Mouse (Mus musculus) myocyte (in vitro differentiated cells): ENCODE results near the gene Osmr. TPM values are rescaled to one million over a fixed set of nuclear protein-coding genes. Genes with fewer than 3 reads are reported as not detected.

ENCODE experiments used
- H3K27me3 ChIP-seq: one replicate; pipeline ENCODE4 v1.6.1; 2011; ENCODE audit not compliant: control insufficient read depth, insufficient read depth, insufficient read length
- H3K36me3 ChIP-seq: one replicate; pipeline ENCODE4 v1.6.1; 2011; ENCODE audit not compliant: control insufficient read depth, insufficient read depth
- H3K4me2 ChIP-seq: one replicate; pipeline ENCODE4 v1.6.1; 2011; ENCODE audit warnings: low read depth, control low read depth
- H3K4me3 ChIP-seq: one replicate; pipeline ENCODE4 v1.5.1; 2011; ENCODE audit warnings: mild to moderate bottlenecking, control low read depth, moderate library complexity
- H3K79me2 ChIP-seq: one replicate; pipeline ENCODE4 v1.6.1; 2011; ENCODE audit not compliant: control insufficient read depth, insufficient read depth
- H3ac ChIP-seq: one replicate; pipeline ENCODE4 v1.6.1; 2011; ENCODE audit not compliant: control insufficient read depth, insufficient read length
- CEBPB ChIP-seq: IDR thresholded peaks from 2 replicates; pipeline ENCODE4 v1.6.1; 2011; ENCODE audit warnings: mild to moderate bottlenecking, moderate library complexity; ENCODE audit not compliant: poor library complexity, insufficient read depth, severe bottlenecking
- E2F4 ChIP-seq: IDR thresholded peaks from one replicate; pipeline ENCODE4 v1.6.1; 2011; ENCODE audit warnings: mild to moderate bottlenecking, control low read depth, moderate library complexity; ENCODE audit not compliant: insufficient read depth
- MAX ChIP-seq: IDR thresholded peaks from one replicate; pipeline ENCODE4 v1.6.1; 2011; ENCODE audit warnings: low read depth, mild to moderate bottlenecking, control low read depth
- MYOD1 ChIP-seq, 3 experiments: IDR thresholded peaks; one replicate each; pipeline ENCODE4 v1.6.1; 2011; ENCODE audit warnings: control low read depth in 2 of 3, low read depth in 2 of 3, mild to moderate bottlenecking in 2 of 3, moderate library complexity in 1 of 3; ENCODE audit not compliant: insufficient read length in 2 of 3, control insufficient read depth in 1 of 3
- MYOG ChIP-seq, 3 experiments: IDR thresholded peaks; one replicate each; pipeline ENCODE4 v1.6.1; 2011; ENCODE audit warnings: control low read depth in 2 of 3, low read depth in 2 of 3, mild to moderate bottlenecking in 2 of 3; ENCODE audit not compliant: insufficient read length in 2 of 3, control insufficient read depth in 1 of 3, insufficient read depth in 1 of 3
- POLR2A ChIP-seq: IDR thresholded peaks from one replicate; pipeline ENCODE4 v1.6.1; 2011; ENCODE audit warnings: low read depth, mild to moderate bottlenecking, control low read depth, moderate library complexity; ENCODE audit not compliant: insufficient read length
- POLR2AphosphoS2 ChIP-seq: IDR thresholded peaks from one replicate; pipeline ENCODE4 v1.6.1; 2011; ENCODE audit warnings: low read depth, control low read depth; ENCODE audit not compliant: insufficient read length
- REST ChIP-seq: IDR thresholded peaks from one replicate; pipeline ENCODE4 v1.6.1; 2011; ENCODE audit warnings: mild to moderate bottlenecking, control low read depth, moderate library complexity; ENCODE audit not compliant: insufficient read depth, insufficient read length
- SRF ChIP-seq: IDR thresholded peaks from one replicate; pipeline ENCODE4 v1.6.1; 2011; ENCODE audit warnings: low read depth; ENCODE audit not compliant: control insufficient read depth, insufficient read length
- TCF12 ChIP-seq: IDR thresholded peaks from one replicate; pipeline ENCODE4 v1.6.1; 2011; ENCODE audit warnings: mild to moderate bottlenecking, control low read depth; ENCODE audit not compliant: poor library complexity, insufficient read depth, severe bottlenecking
- TCF3 ChIP-seq: IDR thresholded peaks from one replicate; pipeline ENCODE4 v1.6.1; 2011; ENCODE audit warnings: low read depth, control low read depth; ENCODE audit not compliant: insufficient read length
- USF1 ChIP-seq: IDR thresholded peaks from one replicate; pipeline ENCODE4 v1.6.1; 2011; ENCODE audit warnings: low read depth, mild to moderate bottlenecking, control low read depth, moderate library complexity
- polyA plus RNA-seq: library from polyadenylated mRNA; unstranded; fragments of >200 nt; fragmentation: generic; extraction: Trizol; gene quantifications from one replicate; pipeline ENCODE4 v1.2.1, GENCODE M21; 2012; ENCODE audit warnings: missing spikeins

The Osmr gene
- polyA plus RNA-seq = 6.2 TPM

GRCm38 (mm10) chr15:6874601-6875019, at the start of gene Osmr:
Gene Osmr, minus strand, starts transcription at chr15:6874969.
- H3K4me3 ChIP-seq = peak within 1 kb of the TSS; percentile 58
- H3K79me2 ChIP-seq = no peaks in the 10 kb centered on the region
- peak in 1 of 3 experiments; percentile 20 for TF ChIP-seq MYOD1 (IDR thresholded peaks at IDR 0.05; ENCODE audit: control insufficient read depth in 1 of 3, insufficient read length in 2 of 3, low read depth in 2 of 3)
- TF ChIP-seq USF1 = no peak
- TF ChIP-seq SRF = no peak
- peak within 1 kb of the TSS; percentile 88 for H3K4me2 ChIP-seq
- peak within 1 kb of the TSS; percentile 38 for H3ac ChIP-seq
- H3K36me3 ChIP-seq = no peaks in the 10 kb centered on the region
- H3K27me3 ChIP-seq = no peaks in the 10 kb centered on the region

GRCm38 (mm10) chr15:6919406-6919805, 44.6 kb upstream of the Osmr start:
- H3K36me3 ChIP-seq = no peaks in the 10 kb centered on the region
- no peaks in the 10 kb centered on the region for H3K79me2 ChIP-seq
- H3K4me3 ChIP-seq = no peak overlapping the region
- no peaks in the 10 kb centered on the region for H3K27me3 ChIP-seq
- TF ChIP-seq TCF3 (no peak), USF1 (no peak), POLR2A (no peak), E2F4 (no peak), POLR2AphosphoS2 (no peak), SRF (no peak)
- H3K4me2 ChIP-seq = no peak overlapping the region
- H3ac ChIP-seq = no peak overlapping the region

DNA sequence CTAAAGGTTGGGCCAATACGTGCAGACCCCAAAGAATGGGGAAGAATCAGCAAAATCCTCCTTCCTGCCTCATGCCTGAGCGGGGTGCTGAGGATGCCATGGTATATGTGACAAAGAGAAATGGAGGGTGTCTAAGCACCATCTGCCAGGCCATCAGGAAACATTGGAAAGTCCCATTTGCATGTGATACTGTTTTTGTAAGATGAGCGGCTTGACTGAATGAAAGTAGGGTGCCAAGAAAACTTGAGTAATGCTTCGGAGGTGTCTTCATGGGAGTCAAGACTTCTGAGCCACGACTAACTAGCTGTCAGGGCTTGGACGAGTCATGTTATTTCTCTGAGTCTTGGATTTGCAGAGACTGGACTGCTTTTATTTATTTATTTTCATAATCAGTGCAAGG, 39.4 kb upstream of the Osmr start:
- Histone ChIP-seq H3K4me3 (no peak overlapping the region), H3ac (no peak overlapping the region), H3K27me3 (no peaks in the 10 kb centered on the region), H3K4me2 (no peak overlapping the region), H3K36me3 (no peaks in the 10 kb centered on the region), H3K79me2 (no peaks in the 10 kb centered on the region)
- TF ChIP-seq USF1 (no peak), TCF3 (no peak), POLR2A (no peak), E2F4 (no peak)

DNA sequence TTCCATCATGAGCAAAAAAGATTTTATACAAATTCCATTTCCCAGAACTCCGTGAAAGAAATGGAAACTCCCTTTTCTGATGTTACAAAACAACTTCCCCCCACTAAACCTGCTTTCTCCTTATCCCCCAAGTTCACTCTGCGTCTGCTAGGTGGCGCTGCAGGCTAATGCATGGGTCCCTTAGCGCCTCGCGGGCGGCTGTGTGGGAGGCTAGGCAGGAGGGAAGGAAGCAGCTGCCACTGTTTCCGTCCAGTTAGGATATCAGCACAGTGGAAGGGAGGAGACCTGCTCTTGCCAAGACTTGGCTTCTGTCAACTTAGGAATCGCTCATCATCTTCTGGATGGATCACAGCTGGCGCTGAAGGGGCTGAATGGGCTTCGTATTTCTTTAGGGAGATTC, 34.9 kb upstream of the Osmr start:
- no peak overlapping the region for H3ac ChIP-seq
- H3K4me2 ChIP-seq = peak overlapping the region; percentile 67
- TF ChIP-seq TCF12 (peak; percentile 56), SRF (peak; percentile 24), MYOG (IDR thresholded peaks at IDR 0.05; ENCODE audit: control insufficient read depth in 1 of 3, insufficient read depth in 1 of 3, insufficient read length in 2 of 3, low read depth in 2 of 3) (peak; percentile 70 to 94 (median 83)), MYOD1 (IDR thresholded peaks at IDR 0.05; ENCODE audit: control insufficient read depth in 1 of 3, insufficient read length in 2 of 3, low read depth in 2 of 3) (peak; percentile 68 to 96 (median 95)), TCF3 (no peak)
- H3K79me2 ChIP-seq = no peaks in the 10 kb centered on the region
- H3K27me3 ChIP-seq = no peaks in the 10 kb centered on the region
- no peaks in the 10 kb centered on the region for H3K36me3 ChIP-seq
- no peak overlapping the region for H3K4me3 ChIP-seq

DNA sequence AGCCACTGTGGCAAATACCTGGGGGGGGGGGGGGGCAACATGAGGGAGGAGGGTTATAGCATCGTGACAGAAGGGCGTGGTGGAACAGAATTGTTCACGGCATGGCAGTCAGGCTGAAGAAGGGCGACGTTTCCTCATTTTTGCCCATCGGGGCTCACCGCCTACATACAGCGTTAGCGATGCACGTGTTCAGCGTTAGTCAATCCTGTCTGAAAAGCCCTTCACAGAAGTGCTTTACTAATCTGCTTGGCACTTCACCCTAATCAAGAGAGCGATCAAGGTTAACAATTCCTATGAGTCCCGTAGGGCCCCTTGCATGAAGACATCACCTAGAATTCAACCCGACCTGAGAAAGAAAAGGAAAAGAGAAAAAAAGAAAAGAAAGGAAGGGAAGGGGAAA, 34.3 kb upstream of the Osmr start:
- no peak overlapping the region for H3K4me3 ChIP-seq
- H3K79me2 ChIP-seq = no peaks in the 10 kb centered on the region
- TF ChIP-seq TCF3 (no peak), CEBPB (no peak), POLR2A (no peak), SRF (no peak), MAX (no peak), TCF12 (no peak), REST (no peak), E2F4 (no peak), MYOD1 (IDR thresholded peaks at IDR 0.05; ENCODE audit: control insufficient read depth in 1 of 3, insufficient read length in 2 of 3, low read depth in 2 of 3) (no peak), POLR2AphosphoS2 (no peak), MYOG (IDR thresholded peaks at IDR 0.05; ENCODE audit: control insufficient read depth in 1 of 3, insufficient read depth in 1 of 3, insufficient read length in 2 of 3, low read depth in 2 of 3) (no peak), USF1 (no peak)
- H3K4me2 ChIP-seq = peak overlapping the region; percentile 28
- H3K27me3 ChIP-seq = no peaks in the 10 kb centered on the region
- H3K36me3 ChIP-seq = no peaks in the 10 kb centered on the region
- H3ac ChIP-seq = no peak overlapping the region

DNA sequence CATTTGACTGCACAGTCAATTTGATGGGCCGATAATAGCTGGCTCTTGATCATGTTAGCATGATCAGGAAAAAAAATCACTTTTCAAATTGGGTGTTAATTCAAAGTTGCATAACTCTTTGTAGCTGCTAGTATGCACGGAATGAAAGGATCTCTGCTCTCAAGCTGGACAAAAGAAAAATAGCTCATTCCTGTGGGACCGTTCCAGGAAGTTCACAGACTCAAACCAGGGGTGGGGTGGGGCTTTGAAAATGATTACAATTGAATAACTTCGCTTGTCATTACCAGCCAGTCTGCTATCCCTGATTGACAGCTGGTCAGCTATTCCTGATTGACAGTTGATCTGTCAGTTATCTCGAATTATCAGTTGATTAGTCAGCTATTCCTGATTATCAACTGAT, 33.8 kb upstream of the Osmr start:
- H3K27me3 ChIP-seq = no peaks in the 10 kb centered on the region
- no peak overlapping the region for H3K4me3 ChIP-seq
- no peaks in the 10 kb centered on the region for H3K36me3 ChIP-seq
- H3K79me2 ChIP-seq = no peaks in the 10 kb centered on the region
- TF ChIP-seq CEBPB (no peak), POLR2AphosphoS2 (no peak), E2F4 (no peak), POLR2A (no peak), TCF12 (no peak), REST (no peak), TCF3 (no peak), USF1 (no peak), MYOD1 (IDR thresholded peaks at IDR 0.05; ENCODE audit: control insufficient read depth in 1 of 3, insufficient read length in 2 of 3, low read depth in 2 of 3) (no peak), MYOG (IDR thresholded peaks at IDR 0.05; ENCODE audit: control insufficient read depth in 1 of 3, insufficient read depth in 1 of 3, insufficient read length in 2 of 3, low read depth in 2 of 3) (no peak), MAX (no peak), SRF (no peak)
- no peak overlapping the region for H3ac ChIP-seq
- no peak overlapping the region for H3K4me2 ChIP-seq
